Mouse (Mus musculus): Measurements from ENCODE around the gene Kcnk4.
"Not testable (repeated sequence)": the region's sequence is repeated elsewhere in the genome, so short reads cannot be mapped to it uniquely, and the experiment has no call there.

Gene Kcnk4

DNA sequence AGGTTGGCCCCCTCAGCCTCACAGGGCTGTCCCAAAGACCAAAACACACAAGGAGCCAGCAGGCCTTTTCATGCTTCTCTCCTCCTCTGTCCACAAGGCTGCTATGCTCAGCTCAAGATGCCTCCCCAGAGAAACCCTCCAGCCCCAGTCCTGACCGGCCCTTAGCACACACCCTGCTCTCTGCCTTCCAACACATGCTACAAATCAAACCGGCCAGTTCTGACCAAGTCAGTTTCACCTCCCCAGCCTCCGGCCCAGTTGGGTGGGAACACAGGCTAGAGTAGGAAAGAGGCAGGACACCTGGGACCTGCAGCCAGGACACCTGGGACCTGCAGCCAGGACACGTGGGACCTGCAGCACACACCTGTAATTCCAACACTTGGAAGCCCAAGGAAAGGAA, 17.8 kb downstream of the Kcnk4 start:
- no peak for DNase-seq (ENCODE audit: low read depth, low spot score)

DNA sequence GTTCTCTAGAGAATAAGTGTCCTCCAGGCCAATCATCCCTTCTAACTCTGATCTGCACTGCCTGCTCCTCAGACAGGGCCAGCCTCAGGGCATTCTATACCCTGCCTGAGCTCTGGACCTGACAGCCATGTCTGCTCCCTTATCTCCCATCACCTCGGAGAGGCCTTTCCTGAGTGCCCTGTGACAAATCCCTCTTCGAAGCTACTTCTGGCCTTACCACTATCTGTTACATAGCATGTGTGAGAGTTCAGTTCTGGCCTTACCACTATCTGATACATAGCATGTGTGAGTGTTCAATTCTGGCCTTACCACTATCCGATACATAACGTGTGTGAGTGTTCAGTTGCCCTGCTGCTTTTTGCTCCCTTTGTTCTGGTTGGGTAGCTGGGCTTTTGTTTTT, 19.0 kb downstream of the Kcnk4 start:
- no peak for DNase-seq (ENCODE audit: low read depth, low spot score)

DNA sequence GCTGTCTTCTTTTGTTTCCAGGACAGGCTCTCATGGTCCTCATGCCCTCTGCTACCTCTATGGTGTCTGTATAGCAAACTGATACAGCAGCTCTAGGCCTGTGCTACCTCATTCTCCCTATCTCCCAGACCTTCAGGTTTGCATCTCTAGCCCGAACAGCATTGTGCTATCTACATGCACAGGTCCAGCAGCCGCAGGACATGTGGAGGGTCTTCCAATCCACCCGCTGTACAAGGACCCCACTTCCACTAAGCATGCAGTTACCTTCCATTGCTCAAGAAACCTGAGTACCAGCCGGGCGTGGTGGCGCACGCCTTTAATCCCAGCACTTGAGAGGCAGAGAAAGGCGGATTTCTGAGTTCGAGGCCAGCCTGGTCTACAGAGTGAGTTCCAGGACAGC, 19.8 kb downstream of the Kcnk4 start:
- no peak for DNase-seq (ENCODE audit: low read depth, low spot score)

DNA sequence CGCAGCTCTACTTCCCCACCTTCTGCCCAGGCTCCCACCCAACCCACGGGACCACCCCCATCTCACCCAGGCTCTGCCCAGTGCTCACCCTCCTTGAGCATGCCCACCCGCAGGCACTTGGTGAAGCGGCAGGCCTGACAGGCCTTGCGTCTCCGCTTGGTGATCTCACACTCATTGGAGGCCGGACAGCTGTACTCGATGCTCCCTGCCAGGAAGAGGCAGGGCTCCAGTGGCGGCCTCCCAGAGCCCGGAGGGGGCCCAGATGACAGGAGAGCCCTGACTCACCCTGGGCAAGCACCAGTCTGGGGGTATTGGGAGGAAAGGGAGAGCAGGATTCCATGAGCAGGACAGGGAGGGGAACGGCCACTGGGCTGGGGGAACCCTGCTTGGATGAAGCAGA, 20.3 kb downstream of the Kcnk4 start:
- DNase-seq (ENCODE audit: low read depth, low spot score), result no peak

DNA sequence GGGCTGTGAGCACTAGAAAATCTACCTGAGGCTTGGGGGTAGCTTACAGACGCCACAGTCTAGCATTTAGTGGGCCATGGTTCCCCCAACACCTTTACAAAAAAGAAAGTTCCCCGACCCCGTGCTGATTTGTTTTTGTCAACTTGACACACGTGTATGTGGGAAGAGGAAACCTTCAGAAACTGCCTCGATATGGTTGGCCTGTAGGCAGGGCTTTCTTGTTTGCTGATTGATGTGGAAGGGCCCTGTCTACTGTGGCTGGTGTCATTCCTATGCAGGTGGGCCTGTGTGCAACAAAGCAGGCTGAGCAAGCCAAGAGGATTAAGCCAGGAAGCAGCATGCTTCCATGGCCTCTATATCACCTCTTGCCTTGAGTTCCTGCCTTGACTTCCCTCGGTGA, 21.3 kb downstream of the Kcnk4 start:
- DNase-seq (ENCODE audit: low read depth, low spot score), result no peak

DNA sequence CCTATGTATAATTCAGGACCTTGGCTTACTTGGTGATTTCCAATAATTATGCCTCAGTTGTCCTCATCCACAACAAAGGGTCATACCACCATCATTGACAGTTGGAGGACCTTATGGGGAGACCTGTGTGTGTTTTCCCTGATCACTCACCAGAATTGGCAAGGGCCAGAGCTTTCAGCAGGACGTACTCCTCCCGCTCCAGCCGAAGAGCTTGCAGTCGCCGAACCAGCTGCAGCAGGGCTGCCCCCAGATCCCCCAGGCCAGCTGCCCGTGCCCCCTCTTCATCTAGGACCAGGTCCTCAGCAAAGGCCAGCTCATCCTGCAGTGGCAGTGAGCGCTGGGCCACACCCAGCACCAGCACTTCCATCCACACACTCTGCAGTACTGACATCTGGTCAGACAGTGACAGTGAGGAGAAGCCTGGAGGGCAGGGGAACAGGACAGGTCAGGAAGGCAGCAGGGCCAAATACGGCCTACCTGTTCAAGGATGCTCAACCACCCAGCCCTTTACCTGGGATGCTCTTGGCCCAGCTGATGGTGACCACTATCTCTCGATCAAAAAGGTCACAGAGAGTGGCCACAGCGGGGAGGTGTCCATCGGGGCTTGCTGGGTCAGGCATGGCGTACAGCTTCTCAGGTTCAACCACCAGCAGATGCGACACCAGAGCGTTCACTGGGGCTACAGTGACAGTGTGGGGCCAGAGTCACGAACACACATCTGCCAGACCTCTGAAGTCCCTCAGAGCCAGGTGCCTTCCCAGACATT, 21.9 kb downstream of the Kcnk4 start:
- DNase-seq (ENCODE audit: low read depth, low spot score), result no peak

DNA sequence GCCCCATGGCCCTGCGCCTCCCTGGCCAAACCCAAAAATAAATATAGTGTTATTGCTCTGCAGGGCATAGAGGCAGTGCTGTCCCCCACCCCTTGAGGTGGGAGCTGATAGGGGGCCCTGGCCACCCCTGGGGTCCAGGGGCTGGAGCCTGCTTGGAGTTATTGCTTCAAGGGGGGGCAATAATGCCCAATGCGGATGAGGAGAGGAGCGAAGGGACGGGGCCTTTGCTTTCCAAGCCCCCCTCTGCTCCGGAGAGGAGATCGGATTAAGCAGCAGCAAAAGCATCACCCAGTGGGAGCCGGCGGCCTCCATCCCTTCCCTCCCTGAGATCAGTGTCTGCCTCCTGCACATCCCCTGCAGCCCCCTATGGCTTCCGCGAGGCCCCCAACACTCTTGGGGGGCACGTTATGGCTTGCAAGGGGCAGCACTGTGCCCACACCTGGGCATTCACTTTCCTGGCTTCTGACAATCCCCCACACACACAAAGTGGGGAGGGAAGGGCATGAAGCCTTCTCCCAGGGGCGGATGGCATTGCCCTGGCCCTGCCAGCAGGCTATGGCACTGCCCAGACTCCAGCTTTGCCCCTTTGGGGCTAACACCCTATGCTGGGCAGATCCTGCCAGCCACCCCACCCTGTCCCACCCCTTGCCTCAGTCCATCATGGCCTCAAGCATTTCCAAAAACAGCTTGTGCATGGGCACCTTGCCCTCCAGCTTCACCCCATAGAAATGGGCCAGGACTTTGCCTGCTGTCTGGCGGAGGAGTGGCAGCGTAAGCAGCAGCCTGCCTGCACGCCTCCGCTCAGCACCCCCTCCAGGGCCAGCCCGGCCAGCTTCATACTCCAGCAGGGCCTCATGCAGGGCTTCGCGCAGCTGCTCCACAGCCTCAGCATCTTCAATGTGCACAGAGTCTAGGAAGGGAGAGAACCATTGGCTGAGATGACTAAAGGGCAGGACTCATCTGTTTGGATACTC, 22.9 kb downstream of the Kcnk4 start:
- DNase-seq (ENCODE audit: low read depth, low spot score), result no peak

DNA sequence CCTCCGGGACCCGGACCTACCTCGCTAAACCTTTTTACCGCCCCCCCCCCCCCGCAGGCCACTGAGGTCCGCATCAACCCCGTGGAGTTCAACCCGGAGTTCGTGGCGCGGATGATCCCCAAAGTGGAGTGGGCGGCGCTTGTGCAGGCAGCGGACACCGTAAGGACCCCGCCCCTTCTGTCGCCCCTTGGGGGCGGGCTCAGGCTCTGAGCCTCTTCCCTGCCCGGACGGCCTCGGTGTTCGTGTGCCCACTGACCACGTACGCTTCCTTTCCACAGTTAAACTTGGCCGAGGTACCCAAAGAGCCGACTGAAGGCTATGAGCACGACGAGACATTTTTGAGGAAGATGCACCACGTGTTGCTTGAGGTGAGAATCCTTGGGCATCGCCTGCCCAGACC, 24.0 kb downstream of the Kcnk4 start:
- DNase-seq (ENCODE audit: low read depth, low spot score), result peak; percentile 58

DNA sequence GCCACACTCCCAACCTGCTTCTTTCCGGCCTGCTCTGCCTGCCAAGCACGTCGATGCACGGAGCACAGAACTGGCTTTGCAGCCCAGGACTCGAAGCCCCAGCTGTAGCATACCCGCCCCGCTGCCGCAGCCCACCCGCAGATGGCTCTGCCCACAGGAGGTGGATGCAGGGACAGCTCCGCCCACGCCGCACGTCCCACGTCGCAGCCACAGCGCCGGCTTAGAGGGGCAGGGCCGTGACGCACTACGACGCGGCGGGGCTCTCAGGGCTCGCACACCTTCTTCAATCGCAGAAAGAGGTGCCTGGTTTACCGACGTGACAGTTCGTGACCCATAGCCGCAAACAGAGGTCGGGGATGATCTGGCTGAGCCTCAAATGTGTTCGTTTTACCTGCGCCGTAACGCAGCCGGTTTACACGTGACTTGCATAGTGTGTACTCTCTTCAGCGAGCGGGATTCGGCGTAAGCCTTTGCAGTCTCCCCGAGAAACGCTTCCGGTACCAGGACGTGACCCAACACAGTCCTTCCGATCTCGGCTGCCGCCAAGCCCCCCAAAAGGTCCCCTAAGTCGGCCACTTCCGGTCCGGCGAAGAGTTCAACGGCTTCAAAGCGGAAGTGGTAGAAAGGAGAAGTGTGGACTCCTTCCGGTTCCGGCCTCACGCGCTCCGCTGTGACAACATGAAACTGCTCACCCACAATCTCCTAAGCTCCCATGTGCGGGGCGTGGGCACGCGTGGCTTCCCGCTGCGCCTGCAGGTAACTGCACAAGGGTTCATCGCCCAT, 24.6 kb downstream of the Kcnk4 start, which contains the start of the genes Trmt112 and Prdx5:
Gene Trmt112, plus strand, starts transcription at position 192 of the 783 bp plus-strand sequence.
Gene Prdx5, minus strand, starts transcription at position 600 of the 783 bp plus-strand sequence.
- DNase-seq (ENCODE audit: low read depth, low spot score), result peak; percentile 95

DNA sequence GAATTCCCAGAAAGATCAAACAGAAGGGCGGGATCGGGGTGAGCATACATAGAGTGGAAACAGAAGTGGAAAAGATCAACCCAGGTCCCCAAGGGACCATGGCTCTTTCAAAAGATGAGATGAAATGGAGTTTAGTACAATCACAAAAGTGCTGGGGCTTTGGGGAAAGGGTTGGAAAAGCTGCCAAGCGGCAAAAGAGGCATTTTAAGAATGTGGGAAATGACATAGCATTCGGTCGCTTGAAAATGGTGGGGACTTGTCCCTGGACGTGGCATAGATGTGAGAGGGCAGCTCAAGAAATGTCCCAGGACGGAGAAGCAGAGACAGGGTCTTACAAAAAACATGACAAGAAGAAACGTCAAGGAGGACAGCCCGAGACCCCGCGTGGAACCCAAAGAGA, 25.3 kb downstream of the Kcnk4 start:
- DNase-seq (ENCODE audit: low read depth, low spot score), result no peak

DNA sequence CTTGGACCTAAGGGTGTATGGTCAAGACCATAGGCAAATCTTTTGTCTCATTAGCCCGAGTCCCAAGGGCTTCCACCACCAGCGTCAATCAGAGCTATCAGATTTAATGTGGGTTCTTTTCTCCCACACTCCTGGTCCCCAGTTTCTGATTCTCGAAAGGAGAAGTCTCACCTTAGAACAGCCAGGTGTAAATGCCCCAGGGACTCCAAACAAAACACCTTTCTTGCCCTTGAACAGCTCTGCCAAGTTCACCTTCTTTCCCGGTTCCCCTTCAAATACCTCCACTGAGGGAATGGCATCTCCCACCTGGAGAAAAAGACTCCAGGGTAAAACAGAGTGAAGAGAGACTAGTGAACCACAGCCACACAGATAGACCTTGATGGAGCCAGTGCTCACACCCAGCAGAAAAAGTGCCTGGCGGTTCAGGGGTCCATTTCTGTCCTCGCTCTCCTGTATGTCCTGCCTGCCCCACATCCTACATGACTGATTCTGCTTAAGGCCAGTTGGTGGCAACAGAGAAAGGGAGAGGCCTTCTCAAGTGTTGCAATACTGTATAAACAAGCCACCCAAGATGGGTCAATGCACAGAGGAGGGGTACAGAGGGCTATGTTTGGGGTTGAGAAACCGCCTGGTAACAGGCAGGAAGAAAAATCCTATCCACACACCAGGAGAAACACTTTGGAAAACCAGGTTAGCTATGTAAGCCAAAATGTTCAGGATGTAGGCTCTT, 26.3 kb downstream of the Kcnk4 start:
- DNase-seq (ENCODE audit: low read depth, low spot score), result no peak

DNA sequence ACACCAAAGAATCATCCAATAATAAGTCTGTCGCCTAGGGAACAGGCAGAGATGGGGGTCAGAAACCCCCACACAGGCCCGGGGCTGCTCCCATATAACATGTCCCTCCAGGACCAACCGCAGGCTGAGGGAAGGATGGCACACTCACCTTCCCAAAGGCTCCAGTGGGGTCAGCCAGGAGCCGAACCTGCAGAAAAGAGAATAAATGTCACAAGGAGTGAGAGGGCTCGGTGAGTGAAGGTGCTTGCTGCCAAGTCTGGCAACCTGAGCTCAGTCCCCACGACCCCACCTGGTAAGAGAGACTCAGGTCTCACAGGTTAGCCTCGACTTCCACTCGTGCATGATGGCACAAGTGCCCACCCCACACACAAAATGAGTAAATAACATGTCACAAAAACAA, 27.2 kb downstream of the Kcnk4 start:
- no peak for DNase-seq (ENCODE audit: low read depth, low spot score)

DNA sequence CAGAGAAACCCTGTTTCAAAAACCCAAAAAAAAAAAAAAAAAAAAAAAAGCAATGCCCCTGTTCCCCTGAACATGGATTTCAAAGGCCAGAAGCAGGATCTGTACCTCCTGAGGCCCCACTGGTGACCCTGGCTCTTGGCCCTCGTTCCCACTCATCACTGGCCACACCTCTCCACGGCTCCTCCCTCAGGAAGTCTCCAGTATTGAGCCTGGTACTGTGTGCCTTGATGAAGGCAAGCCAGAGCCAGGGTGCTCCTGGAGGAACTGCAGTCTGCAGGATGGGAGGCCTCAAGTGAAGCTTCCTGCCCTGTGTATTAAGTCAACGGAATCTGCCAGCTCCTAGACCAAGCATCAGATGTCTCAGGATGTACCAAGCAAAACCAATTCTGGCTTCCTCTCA, 28.1 kb downstream of the Kcnk4 start:
- no peak for DNase-seq (ENCODE audit: low read depth, low spot score)

DNA sequence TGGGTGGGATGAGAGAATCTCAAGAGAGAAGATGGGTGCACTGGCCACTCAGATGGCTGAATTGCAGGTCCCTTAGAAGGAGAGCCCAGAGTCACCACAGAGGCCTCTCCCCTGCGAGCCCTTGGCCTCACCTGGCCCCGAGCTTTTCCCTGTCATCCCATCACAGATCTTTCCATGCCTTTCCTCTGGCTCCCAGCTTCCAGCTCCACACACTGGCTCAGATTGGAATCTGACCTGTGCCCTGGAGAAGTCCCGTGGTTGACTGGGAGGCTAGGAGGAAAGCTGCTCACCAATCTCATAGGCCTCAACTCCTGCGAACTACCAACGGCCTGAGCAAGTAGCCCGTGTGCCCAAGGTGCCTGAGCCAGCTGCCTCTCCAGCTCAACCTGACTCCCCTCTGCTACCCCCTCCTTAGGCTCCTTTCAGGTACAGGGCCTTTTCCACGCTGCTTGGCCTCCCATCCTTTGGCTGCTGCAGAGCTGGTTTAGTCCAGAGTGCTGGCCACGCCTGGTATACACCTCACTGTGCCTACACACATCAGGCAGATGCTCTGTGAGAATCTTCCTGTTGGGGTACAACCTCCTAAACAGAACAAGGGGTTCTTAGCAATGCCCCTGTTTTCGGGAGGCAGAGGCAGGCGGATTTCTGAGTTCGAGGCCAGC, 28.7 kb downstream of the Kcnk4 start:
- DNase-seq (ENCODE audit: low read depth, low spot score), result no peak

DNA sequence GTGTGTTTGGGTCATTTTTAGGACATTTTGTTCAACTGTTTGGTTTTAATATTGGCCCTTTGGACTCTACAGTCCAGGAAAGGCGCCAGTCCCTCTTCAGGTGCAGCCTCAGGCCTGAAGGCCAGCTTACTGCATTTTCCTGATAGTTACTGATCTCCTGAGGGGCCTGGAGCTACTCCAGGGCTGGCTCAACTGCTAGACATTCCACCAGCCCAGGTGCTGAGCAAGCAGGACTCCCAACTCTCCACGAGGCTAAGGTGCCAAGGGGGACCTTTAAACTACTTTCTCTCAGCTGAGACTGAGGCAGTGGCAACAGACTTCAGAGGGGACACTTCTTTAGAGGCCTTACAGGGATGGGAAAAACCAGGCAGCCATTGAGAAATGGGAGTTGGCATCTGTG, 29.5 kb downstream of the Kcnk4 start:
- DNase-seq (ENCODE audit: low read depth, low spot score), result no peak

DNA sequence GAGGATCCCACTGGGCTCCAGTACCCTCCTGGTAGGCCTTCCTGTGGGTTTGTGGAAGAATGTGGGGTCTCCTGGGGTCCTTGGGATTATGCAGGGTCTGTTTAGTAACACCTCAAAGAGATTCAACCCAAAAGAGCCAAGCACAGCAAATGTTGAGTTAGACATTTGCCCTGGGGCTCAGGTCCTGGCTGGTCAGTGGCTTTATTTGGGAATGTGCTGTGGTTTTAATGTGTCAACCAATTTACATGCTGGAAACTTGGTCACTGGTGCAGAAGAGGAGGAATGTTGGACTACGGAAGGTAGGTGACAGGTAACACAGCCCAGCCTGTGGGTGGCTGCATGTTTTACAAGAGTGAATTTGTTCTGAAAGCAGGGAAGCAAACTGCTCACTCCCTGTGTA, 31.3 kb downstream of the Kcnk4 start:
- no peak for DNase-seq (ENCODE audit: low read depth, low spot score)

DNA sequence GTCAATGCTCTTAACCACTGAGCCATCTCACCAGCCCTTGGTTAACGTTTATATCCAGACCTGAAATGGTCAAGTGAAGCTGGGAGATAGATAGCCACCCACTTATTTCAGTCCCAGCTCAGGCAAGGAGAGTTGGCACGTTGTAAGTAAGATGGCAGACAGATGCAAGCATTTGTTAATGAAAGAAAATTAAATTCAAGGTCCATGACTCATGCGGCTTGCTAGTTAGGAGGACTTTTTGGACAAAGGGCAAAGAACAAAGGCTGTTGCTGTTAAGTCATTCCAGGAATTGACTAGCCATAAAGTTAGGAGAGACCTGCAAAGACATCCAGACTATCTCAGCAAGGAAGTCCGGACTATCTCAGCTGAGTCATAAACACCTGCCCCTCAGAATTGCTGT, 34.7 kb downstream of the Kcnk4 start:
- no peak for DNase-seq (ENCODE audit: low read depth, low spot score)

DNA sequence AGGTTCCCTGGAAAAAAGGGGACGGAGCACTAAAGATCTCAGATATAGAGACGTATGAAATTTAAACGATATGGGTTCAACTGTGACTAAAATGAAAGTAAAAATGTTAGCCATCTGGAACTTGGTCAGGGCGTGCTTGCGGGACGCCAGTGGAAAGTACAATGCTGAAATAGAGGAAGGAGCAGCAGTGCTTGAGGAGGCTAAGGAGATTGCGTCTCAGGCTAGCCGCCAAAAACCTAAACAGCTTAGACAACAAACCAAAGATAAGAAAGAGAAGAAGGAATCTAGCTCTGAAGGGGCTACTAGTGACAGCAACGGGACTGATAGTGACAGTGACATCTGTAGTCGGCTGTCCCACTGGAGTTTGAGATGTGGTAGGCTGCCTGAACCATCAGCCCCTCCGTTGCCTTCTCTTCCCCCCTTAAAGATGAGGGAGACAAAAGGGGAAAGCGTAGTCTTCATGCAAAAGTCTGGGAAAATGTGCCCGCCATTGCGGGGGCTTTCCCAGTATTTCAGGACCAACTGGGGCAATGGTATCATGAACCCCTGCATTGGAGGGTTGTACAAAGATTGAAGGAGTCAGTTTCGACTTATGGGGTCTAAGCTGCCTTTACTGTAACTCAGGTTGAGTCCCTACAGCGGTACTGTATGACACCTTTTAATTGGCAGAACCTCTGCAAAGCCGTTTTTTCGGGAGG, 38.6 kb downstream of the Kcnk4 start:
- not testable (repeated sequence) for DNase-seq (ENCODE audit: low read depth, low spot score)

DNA sequence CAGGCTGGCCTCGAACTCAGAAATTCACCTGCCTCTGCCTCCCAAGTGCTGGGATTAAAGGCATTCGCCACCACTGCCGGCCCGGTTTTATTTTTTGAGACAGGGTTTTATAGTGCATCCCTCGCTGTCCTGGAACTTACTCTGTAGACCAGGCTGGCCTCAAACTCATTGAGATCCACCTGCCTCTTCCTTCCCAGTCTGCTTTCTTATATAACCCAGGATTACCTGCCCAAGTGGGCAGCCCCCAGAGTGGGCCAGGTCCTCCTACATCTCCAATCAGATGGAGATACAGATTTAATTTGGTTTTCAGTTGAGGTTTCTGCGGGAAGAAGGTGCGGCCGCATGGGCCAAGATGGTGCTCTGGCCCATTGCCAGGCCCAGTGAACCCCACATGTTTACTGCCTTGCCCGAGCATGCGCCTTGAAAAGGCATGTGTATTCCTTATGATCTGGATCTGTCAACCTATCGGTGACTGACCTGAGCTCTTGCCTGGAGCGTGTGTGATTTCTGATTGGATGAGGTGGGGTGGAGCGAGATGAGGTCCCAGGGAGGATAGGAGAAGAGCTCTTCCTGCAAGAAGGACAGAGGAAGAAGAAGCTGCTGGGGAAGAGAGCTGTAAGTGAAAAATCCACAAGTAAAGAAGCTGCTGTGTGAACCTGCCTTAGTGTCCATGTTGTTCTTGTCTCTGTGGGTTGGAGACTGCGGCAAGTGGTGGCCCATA, 40.4 kb downstream of the Kcnk4 start:
- no peak for DNase-seq (ENCODE audit: low read depth, low spot score)

Measured in ES-CJ7 (cell line).